Mouse (Mus musculus) testis, adult 2 months (tissue): ENCODE measurements around the gene Rbm38. TPM values are rescaled to one million over a fixed set of nuclear protein-coding genes. Genes with fewer than 3 reads are reported as not detected.

Experiments used
- H3K27ac ChIP-seq: fragments of 200-500 bp; 2 replicates; pipeline ENCODE4 v1.5.1; 2012; ENCODE audit warnings: low read depth, low read length; ENCODE audit not compliant: control insufficient read depth, insufficient read depth
- H3K27me3 ChIP-seq: fragments of 200-500 bp; 2 replicates; pipeline ENCODE4 v1.6.1; 2012; ENCODE audit warnings: mild to moderate bottlenecking, low read length, moderate library complexity; ENCODE audit not compliant: control insufficient read depth, insufficient read depth
- H3K36me3 ChIP-seq: fragments of 200-500 bp; 2 replicates; pipeline ENCODE4 v1.6.1; 2012; ENCODE audit warnings: mild to moderate bottlenecking, low read length; ENCODE audit not compliant: control insufficient read depth, insufficient read depth
- H3K4me1 ChIP-seq: fragments of 200-500 bp; 2 replicates; pipeline ENCODE4 v1.6.1; 2012; ENCODE audit warnings: low read length; ENCODE audit not compliant: control insufficient read depth, insufficient read depth
- H3K4me3 ChIP-seq: fragments of 200-500 bp; 2 replicates; pipeline ENCODE4 v1.5.1; 2012; ENCODE audit warnings: low read depth, mild to moderate bottlenecking, low read length, moderate library complexity, mixed read lengths; ENCODE audit not compliant: control insufficient read depth
- CTCF ChIP-seq: fragments of 200-500 bp; IDR thresholded peaks from 2 replicates; pipeline ENCODE4 v1.5.1; 2012; ENCODE audit warnings: low read depth, mild to moderate bottlenecking, inconsistent platforms, low read length, moderate library complexity; ENCODE audit not compliant: control insufficient read depth, insufficient read depth, insufficient replicate concordance
- POLR2A ChIP-seq: fragments of 200-500 bp; IDR thresholded peaks from 2 replicates; pipeline ENCODE4 v1.6.1; 2012; ENCODE audit warnings: low read depth, mild to moderate bottlenecking, inconsistent platforms, low read length, moderate library complexity; ENCODE audit not compliant: control insufficient read depth
- polyA plus RNA-seq: library from polyadenylated mRNA; depleted of rRNA; stranded (reverse); fragments of >200 nt; gene quantifications from 2 replicates; pipeline ENCODE4 v1.2.3, GENCODE M21; 2012; rRNA removed

Rbm38 gene
- polyA plus RNA-seq, 1 experiment, result 33.7 TPM

- Histone ChIP-seq H3K27ac (no peak overlapping the region), H3K36me3 (no peaks in the 10 kb centered on the region), H3K27me3 (no peaks in the 10 kb centered on the region), H3K4me1 (no peaks in the 10 kb centered on the region; the same call in 1 of the 2 replicates), H3K4me3 (peak overlapping the region; percentile 65)
- TF ChIP-seq POLR2A, result no peak; the same call in 1 of the 2 replicates
- TF ChIP-seq CTCF, result no peak
Measured at GRCm38 (mm10) chr2:173082706-173083105, 62.4 kb downstream of the Rbm38 start.

- H3K27ac ChIP-seq, result no peak overlapping the region
- no peak for TF ChIP-seq POLR2A
- TF ChIP-seq CTCF, result no peak
- peak overlapping the region; percentile 65 for H3K4me3 ChIP-seq
- no peaks in the 10 kb centered on the region for H3K27me3 ChIP-seq
- no peaks in the 10 kb centered on the region for H3K36me3 ChIP-seq
- H3K4me1 ChIP-seq, result no peaks in the 10 kb centered on the region; the same call in 1 of the 2 replicates
Measured at GRCm38 (mm10) chr2:173083106-173083505, 62.8 kb downstream of the Rbm38 start.

GRCm38 (mm10) chr2:173083712-173084475 lies 63.6 kb downstream of the Rbm38 start:
- TF ChIP-seq POLR2A, result no peak
- no peak for TF ChIP-seq CTCF
- Histone ChIP-seq H3K27ac (no peak overlapping the region), H3K4me1 (no peaks in the 10 kb centered on the region; the same call in 1 of the 2 replicates), H3K4me3 (peak overlapping the region; percentile 65), H3K27me3 (no peaks in the 10 kb centered on the region), H3K36me3 (no peaks in the 10 kb centered on the region)

Other genes with a start within 250 kb of the Rbm38 start
- 2.4 and 2.8 TPM in 2 replicates for gene Bmp7, start 80.2 kb upstream of the Rbm38 start, polyA plus RNA-seq
- gene Spo11, start 42.8 kb upstream of the Rbm38 start, polyA plus RNA-seq, result 64.1 and 88.7 TPM in 2 replicates
- 76.7 and 77.9 TPM in 2 replicates for gene Rae1, start 20.4 kb upstream of the Rbm38 start, polyA plus RNA-seq
- gene Ctcfl, start 99.0 kb downstream of the Rbm38 start, polyA plus RNA-seq, result 0.59 and 0.62 TPM in 2 replicates
- gene Pck1, start 132.6 kb downstream of the Rbm38 start, polyA plus RNA-seq, result 0.23 and 0.31 TPM in 2 replicates
- gene Zbp1, start 198.4 kb downstream of the Rbm38 start, polyA plus RNA-seq, result 0.30 and 0.40 TPM in 2 replicates